Mouse (Mus musculus): ENCODE data around the gene Chka.

DNA sequence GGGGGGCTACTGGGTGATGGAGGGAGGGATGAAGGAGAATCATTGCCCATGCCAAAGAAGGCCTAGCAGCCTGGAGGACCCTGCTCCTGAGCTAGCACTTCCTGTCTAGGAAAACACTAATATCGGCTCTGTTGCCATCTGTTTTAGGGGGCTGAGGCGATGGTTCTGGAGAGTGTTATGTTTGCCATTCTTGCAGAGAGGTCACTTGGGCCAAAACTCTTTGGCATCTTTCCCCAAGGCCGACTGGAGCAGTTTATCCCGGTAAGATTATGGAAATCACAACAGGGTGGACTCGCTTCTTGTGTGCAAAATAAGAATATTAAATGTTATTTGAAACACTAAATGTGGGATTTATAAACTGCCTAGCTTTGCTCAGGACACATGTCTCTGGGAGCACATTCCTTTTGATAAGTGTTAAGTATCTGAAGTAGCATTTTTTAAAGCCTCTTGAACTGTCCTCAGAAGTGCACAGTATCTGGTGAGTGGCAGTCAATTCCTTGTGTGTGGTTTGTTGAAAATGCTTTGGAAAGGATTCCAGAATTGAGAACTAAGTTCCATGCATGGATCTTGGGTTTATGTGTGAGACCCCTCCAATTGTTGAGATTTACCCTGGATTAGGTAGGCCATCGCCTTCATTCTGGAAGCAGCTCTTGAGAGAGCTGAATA lies 32.9 kb downstream of the Chka start:
- TF ChIP-seq ZC3H11A (IDR thresholded peaks at IDR 0.05; ENCODE audit: borderline replicate concordance, low read depth, low read length) (no peak), HCFC1 (IDR thresholded peaks at IDR 0.05; ENCODE audit: borderline replicate concordance, insufficient read depth, low read length) (no peak)

All from ES-E14 (cell line).